Comparison of ENCODE assay signal across 8 mouse cellular contexts in genomic region chr16:10192679-10193506, GRCm38 (mm10). TPM values are rescaled to one million over a fixed set of nuclear protein-coding genes. Genes with fewer than 3 reads are reported as not detected.
DNase-seq lines count a peak whose midpoint lies in the region; ATAC-seq and TF ChIP-seq lines count a peak whose summit lies in the region.

TSS of gene Atf7ip2 (plus strand) at chr16:10192712.

- intact Hi-C loops in gastrocnemius, adult 2 months (cut with DNase I) = no loop called here

- H3K4me1 ChIP-seq in hindbrain, embryonic 14.5 days (replicated peaks; ENCODE audit: control insufficient read depth, insufficient read depth, low read length) = peaks cover 5% of the 10 kb centered on the region; the same call in 1 of the 2 replicates
- peaks cover 6% of the 10 kb centered on the region for H3K4me1 ChIP-seq in lung, embryonic 16.5 days (replicated peaks; ENCODE audit: control insufficient read depth, insufficient read depth, low read length)

- under 1% methylated on average over 63 of the region's 63 CpGs for WGBS in hindbrain, embryonic 14.5 days
- under 1% methylated on average over 63 of the region's 63 CpGs for WGBS in lung, embryonic 16.5 days

- peak within 1 kb of the TSS; percentile 44 for H3K9ac ChIP-seq in hindbrain, embryonic 14.5 days
- peak within 1 kb of the TSS; percentile 72 for H3K9ac ChIP-seq in lung, embryonic 16.5 days (ENCODE audit: low read length)

- no peak for TF ChIP-seq CTCF in gastrocnemius, adult 2 months (IDR thresholded peaks at IDR 0.05)

- H3K9me3 ChIP-seq in hindbrain, embryonic 14.5 days (ENCODE audit: control insufficient read depth, low read length) = no peaks in the 10 kb centered on the region
- H3K9me3 ChIP-seq in lung, embryonic 16.5 days (ENCODE audit: control insufficient read depth, low read length) = peaks cover 3% of the 10 kb centered on the region

- peak; percentile 87 for DNase-seq in adrenal gland, adult 8-10 months
- DNase-seq in gastrocnemius, adult 2 months = peak; percentile 91
- DNase-seq in hindbrain, embryonic 14.5 days (ENCODE audit: low spot score) = peak; percentile 85
- peak; percentile 78 to 79 for DNase-seq in layer of hippocampus, postnatal 14 days (ENCODE audit: low spot score in 2 of 2)
- peak; percentile 93 for DNase-seq in ovary, postnatal 36 days (ENCODE audit: low spot score)
- DNase-seq in urinary bladder, postnatal 10 days (ENCODE audit: low spot score) = peak; percentile 58

- peak within 1 kb of the TSS; percentile 95 for H3K4me2 ChIP-seq in hindbrain, embryonic 14.5 days (replicated peaks)
- H3K4me2 ChIP-seq in lung, embryonic 16.5 days (ENCODE audit: low read depth, low read length) = peak within 1 kb of the TSS; percentile 99

- no peaks in the 10 kb centered on the region for H3K36me3 ChIP-seq in hindbrain, embryonic 14.5 days (replicated peaks; ENCODE audit: control insufficient read depth, insufficient read depth)
- no peaks in the 10 kb centered on the region for H3K36me3 ChIP-seq in lung, embryonic 16.5 days (ENCODE audit: control insufficient read depth, insufficient read depth, low read length)

- no peak within 1 kb of the TSS for H3K27ac ChIP-seq in gastrocnemius, adult 2 months
- H3K27ac ChIP-seq in hindbrain, embryonic 14.5 days = no peak within 1 kb of the TSS
- H3K27ac ChIP-seq in lung, embryonic 16.5 days (ENCODE audit: low read length) = 0 out of 2 replicates have a peak within 1 kb of the TSS, but pooled peaks have one; percentile 27

- peak within 1 kb of the TSS; percentile 69 for H3K4me3 ChIP-seq in gastrocnemius, adult 2 months
- H3K4me3 ChIP-seq in hindbrain, embryonic 14.5 days (replicated peaks; ENCODE audit: low read length) = peak within 1 kb of the TSS; percentile 47
- peak within 1 kb of the TSS; percentile 68 for H3K4me3 ChIP-seq in lung, embryonic 16.5 days (ENCODE audit: low read length)

- ATAC-seq in common myeloid progenitor, adult 5-6 weeks (replicated peaks; ENCODE audit: low read depth, poor library complexity, severe bottlenecking) = peak; percentile 89
- ATAC-seq in hindbrain, embryonic 14.5 days (ENCODE audit: low FRiP score) = peak; percentile 96
- peak; percentile 100 for ATAC-seq in lung, embryonic 16.5 days (ENCODE audit: low read depth)

- H3K27me3 ChIP-seq in hindbrain, embryonic 14.5 days (ENCODE audit: control insufficient read depth, insufficient read depth, low read length) = peaks cover 9% of the 10 kb centered on the region; the same call in 1 of the 2 replicates
- H3K27me3 ChIP-seq in lung, embryonic 16.5 days (ENCODE audit: control insufficient read depth, insufficient read depth, low read depth, low read length) = no peaks in the 10 kb centered on the region; the same call in 1 of the 2 replicates

RNA-seq across cellular contexts. Expression of gene Atf7ip2, which starts in this region (rescaled TPM):
- 1 to 10 TPM in 3 of 4 experiments, under 1 TPM in 1; 0.89 to 1.7 (median 1.4) TPM for total RNA-seq in adrenal gland, adult 8-10 months (2022)
- total RNA-seq in common myeloid progenitor, adult 5-6 weeks (2017) = 0.23 TPM in 1 of 2 replicates, not detected in the other
- total RNA-seq in gastrocnemius, adult 2 months (2021) = not detected
- polyA plus RNA-seq in hindbrain, embryonic 14.5 days (2014; fragmentation: Nextera tagmentation; extraction: Ambion mirVana) = 0.26 and 0.29 TPM in 2 replicates
- not detected for total RNA-seq in layer of hippocampus, postnatal 14 days (2021)
- 1.3 and 1.6 TPM in 2 replicates for polyA plus RNA-seq in lung, embryonic 16.5 days (2015; fragmentation: Nextera tagmentation; extraction: Ambion mirVana)

Comparison
In these comparisons a context has a peak if more than half of its experiments do, and no peak if none do; other contexts are left out.
1. Peak in ATAC-seq in common myeloid progenitor, adult 5-6 weeks; RNA of the gene not detected or under 1 TPM.
2. Peak in DNase-seq and H3K4me3 ChIP-seq in gastrocnemius, adult 2 months; RNA of the gene not detected or under 1 TPM.
3. Peak in DNase-seq, ATAC-seq, H3K4me3 ChIP-seq, H3K9ac ChIP-seq and H3K4me2 ChIP-seq in hindbrain, embryonic 14.5 days; RNA of the gene not detected or under 1 TPM.
4. Peak in DNase-seq in layer of hippocampus, postnatal 14 days; RNA of the gene not detected or under 1 TPM.